Mouse (Mus musculus) bone marrow, adult 2 months (tissue): ENCODE measurements around the gene Foxn3.

Experiments
- CTCF ChIP-seq: fragments of 200-500 bp; IDR thresholded peaks from 2 replicates; pipeline ENCODE4 v1.5.1; 2011; ENCODE audit warnings: low read length, control low read depth; ENCODE audit not compliant: control insufficient read depth, insufficient read depth
- POLR2A ChIP-seq: fragments of 200-500 bp; IDR thresholded peaks from 2 replicates; pipeline ENCODE4 v1.6.1; 2011; ENCODE audit warnings: low read depth, mild to moderate bottlenecking, control low read depth, low read length, borderline replicate concordance; ENCODE audit not compliant: control insufficient read depth

- TF ChIP-seq POLR2A (no peak), CTCF (no peak)
Observed at GRCm38 (mm10) chr12:99160061-99160460, 403.3 kb downstream of the Foxn3 start.
